Mouse (Mus musculus) liver, embryonic 16.5 days (tissue): Measurements from ENCODE around the gene Nexn. TPM values are rescaled to one million over a fixed set of nuclear protein-coding genes. Genes with fewer than 3 reads are reported as not detected.

Source experiments
- ATAC-seq: fragments of 200-750 bp; cut with Nextera tagmentation; 2 replicates; pipeline ENCODE4 v1.8.0; 2017; ENCODE audit warnings: low read depth, mild to moderate bottlenecking, moderate number of reproducible peaks, moderate library complexity
- H3K27ac ChIP-seq: fragments of 300-500 bp; sonication (generic); 2 replicates; pipeline ENCODE4 v1.5.1; 2014; ENCODE audit warnings: mild to moderate bottlenecking, low read length
- H3K27me3 ChIP-seq: fragments of 300-500 bp; sonication (generic); 2 replicates; pipeline ENCODE4 v1.6.1; 2014; ENCODE audit warnings: low read depth, low read length, mixed read lengths; ENCODE audit not compliant: control insufficient read depth, insufficient read depth
- H3K36me3 ChIP-seq: fragments of 300-500 bp; sonication (generic); 2 replicates; pipeline ENCODE4 v1.6.1; 2014; ENCODE audit warnings: mild to moderate bottlenecking; ENCODE audit not compliant: control insufficient read depth, insufficient read depth
- H3K4me1 ChIP-seq: fragments of 300-500 bp; sonication (generic); 2 replicates; pipeline ENCODE4 v1.6.1; 2014; ENCODE audit warnings: low read depth, low read length, mixed read lengths; ENCODE audit not compliant: control insufficient read depth
- H3K4me2 ChIP-seq: fragments of 300-500 bp; sonication (generic); 2 replicates; pipeline ENCODE4 v1.6.1; 2014; ENCODE audit warnings: low read depth, low read length, mixed read lengths
- H3K4me3 ChIP-seq: fragments of 300-500 bp; sonication (generic); 2 replicates; pipeline ENCODE4 v1.5.1; 2014; ENCODE audit warnings: low read depth, mild to moderate bottlenecking, low read length
- H3K9ac ChIP-seq: fragments of 300-500 bp; sonication (generic); 2 replicates; pipeline ENCODE4 v1.6.1; 2014; ENCODE audit warnings: low read depth, low read length
- H3K9me3 ChIP-seq: fragments of 300-500 bp; sonication (generic); replicated peaks from 2 replicates; pipeline ENCODE4 v1.6.1; 2016; ENCODE audit warnings: low read length; ENCODE audit not compliant: control insufficient read depth
- WGBS: fragments of 180-500 bp; shearing (Covaris S2); extraction: QIAGEN DNeasy Blood & Tissue Kit; methylation state at CpG from one replicate; pipeline ENCODE4 v1.1.7; 2014; ENCODE audit not compliant: insufficient replicate concordance; 5-methylcytosine and 5-hydroxymethylcytosine counted together
- polyA plus RNA-seq: library from polyadenylated mRNA; unstranded; fragments of >200 nt; fragmentation: Nextera tagmentation; extraction: Ambion mirVana; gene quantifications from 2 replicates; pipeline ENCODE4 v1.2.1, GENCODE M21; 2015

Gene Nexn
- polyA plus RNA-seq, 1 experiment from 2014 or later = 1.9 TPM

- no peak overlapping the region for H3K4me3 ChIP-seq
Observed at GRCm38 (mm10) chr3:152284759-152285158, 18.6 kb upstream of the Nexn start.

GRCm38 (mm10) chr3:152284306-152284705 is 18.2 kb upstream of the Nexn start:
- no peak overlapping the region for H3K9ac ChIP-seq
- no peaks in the 10 kb centered on the region for H3K9me3 ChIP-seq
- no peaks in the 10 kb centered on the region; the same call in 1 of the 2 replicates for H3K36me3 ChIP-seq
- H3K4me1 ChIP-seq = no peaks in the 10 kb centered on the region; the same call in 1 of the 2 replicates
- ATAC-seq = no peak
- no peaks in the 10 kb centered on the region for H3K27me3 ChIP-seq
- H3K4me3 ChIP-seq = no peak overlapping the region
- H3K4me2 ChIP-seq = no peak overlapping the region
- 91% methylated on average over 1 of the region's 1 CpGs for WGBS
- no peak overlapping the region for H3K27ac ChIP-seq

More at GRCm38 (mm10) chr3:152284759-152285158, 18.6 kb upstream of the Nexn start:
- H3K9ac ChIP-seq = no peak overlapping the region
- 81% methylated on average over 5 of the region's 5 CpGs for WGBS
- H3K9me3 ChIP-seq = no peaks in the 10 kb centered on the region
- no peaks in the 10 kb centered on the region; the same call in 1 of the 2 replicates for H3K4me1 ChIP-seq
- no peaks in the 10 kb centered on the region for H3K27me3 ChIP-seq
- no peaks in the 10 kb centered on the region; the same call in 1 of the 2 replicates for H3K36me3 ChIP-seq
- H3K4me2 ChIP-seq = no peak overlapping the region
- ATAC-seq = no peak
- no peak overlapping the region for H3K27ac ChIP-seq

GRCm38 (mm10) chr3:152282126-152282525 is 16.0 kb upstream of the Nexn start:
- H3K36me3 ChIP-seq = no peaks in the 10 kb centered on the region; the same call in 1 of the 2 replicates
- no peak overlapping the region for H3K27ac ChIP-seq
- ATAC-seq = no peak
- no peak overlapping the region for H3K4me3 ChIP-seq
- H3K4me1 ChIP-seq = no peaks in the 10 kb centered on the region; the same call in 1 of the 2 replicates
- H3K4me2 ChIP-seq = no peak overlapping the region
- H3K27me3 ChIP-seq = no peaks in the 10 kb centered on the region
- 32% methylated on average over 3 of the region's 3 CpGs for WGBS
- no peaks in the 10 kb centered on the region for H3K9me3 ChIP-seq
- no peak overlapping the region for H3K9ac ChIP-seq

GRCm38 (mm10) chr3:152278431-152278830 is 12.3 kb upstream of the Nexn start:
- Histone ChIP-seq H3K36me3 (no peaks in the 10 kb centered on the region; the same call in 1 of the 2 replicates), H3K27me3 (no peaks in the 10 kb centered on the region), H3K4me2 (no peak overlapping the region), H3K27ac (no peak overlapping the region), H3K9ac (no peak overlapping the region), H3K9me3 (no peaks in the 10 kb centered on the region), H3K4me3 (no peak overlapping the region), H3K4me1 (no peaks in the 10 kb centered on the region; the same call in 1 of the 2 replicates)
- no peak for ATAC-seq
- 70% methylated on average over 2 of the region's 2 CpGs for WGBS

- no peak overlapping the region for H3K27ac ChIP-seq
- H3K9me3 ChIP-seq = no peaks in the 10 kb centered on the region
- no peaks in the 10 kb centered on the region; the same call in 1 of the 2 replicates for H3K4me1 ChIP-seq
- no peak for ATAC-seq
- no peak overlapping the region for H3K9ac ChIP-seq
- WGBS = 71% methylated on average over 2 of the region's 2 CpGs
- H3K4me3 ChIP-seq = no peak overlapping the region
- H3K4me2 ChIP-seq = no peak overlapping the region
- H3K36me3 ChIP-seq = no peaks in the 10 kb centered on the region; the same call in 1 of the 2 replicates
- H3K27me3 ChIP-seq = no peaks in the 10 kb centered on the region
Observed at GRCm38 (mm10) chr3:152277912-152278311, 11.8 kb upstream of the Nexn start.

- Histone ChIP-seq H3K9me3 (no peaks in the 10 kb centered on the region), H3K27me3 (no peaks in the 10 kb centered on the region), H3K4me2 (no peak overlapping the region), H3K36me3 (no peaks in the 10 kb centered on the region), H3K9ac (no peak overlapping the region), H3K4me1 (no peaks in the 10 kb centered on the region), H3K4me3 (no peak overlapping the region), H3K27ac (no peak overlapping the region)
- WGBS = 68% methylated on average over 3 of the region's 3 CpGs
- no peak for ATAC-seq
Observed at GRCm38 (mm10) chr3:152276935-152277334, 10.8 kb upstream of the Nexn start.

GRCm38 (mm10) chr3:152275008-152275407 is 8.9 kb upstream of the Nexn start:
- Histone ChIP-seq H3K36me3 (no peaks in the 10 kb centered on the region), H3K4me2 (no peak overlapping the region), H3K4me1 (no peaks in the 10 kb centered on the region), H3K27me3 (no peaks in the 10 kb centered on the region), H3K9ac (no peak overlapping the region), H3K27ac (no peak overlapping the region), H3K9me3 (no peaks in the 10 kb centered on the region), H3K4me3 (no peak overlapping the region)
- no peak for ATAC-seq
- 74% methylated on average over 8 of the region's 8 CpGs for WGBS

GRCm38 (mm10) chr3:152272974-152273685 is 7.0 kb upstream of the Nexn start:
- Histone ChIP-seq H3K27ac (no peak overlapping the region), H3K4me2 (no peak overlapping the region), H3K9me3 (no peaks in the 10 kb centered on the region), H3K27me3 (peaks cover 3% of the 10 kb centered on the region), H3K4me1 (no peaks in the 10 kb centered on the region), H3K36me3 (no peaks in the 10 kb centered on the region), H3K9ac (no peak overlapping the region), H3K4me3 (no peak overlapping the region)
- WGBS = 81% methylated on average over 19 of the region's 20 CpGs
- no peak for ATAC-seq

- no peak overlapping the region for H3K9ac ChIP-seq
- no peaks in the 10 kb centered on the region for H3K9me3 ChIP-seq
- no peaks in the 10 kb centered on the region for H3K36me3 ChIP-seq
- 69% methylated on average over 6 of the region's 6 CpGs for WGBS
- H3K4me3 ChIP-seq = no peak overlapping the region
- no peak overlapping the region for H3K4me2 ChIP-seq
- no peak for ATAC-seq
- H3K27ac ChIP-seq = no peak overlapping the region
- H3K4me1 ChIP-seq = no peaks in the 10 kb centered on the region
- peaks cover 15% of the 10 kb centered on the region for H3K27me3 ChIP-seq
Observed at GRCm38 (mm10) chr3:152271876-152272275, 5.7 kb upstream of the Nexn start.
